Mouse (Mus musculus): ENCODE measurements at regions not wholly inside any gene's neighbourhood (a gene's known extent, or its start where the extent isn't known, plus 50 kb on each side); places are given as distances from the start of the nearest gene placed in this dataset.

- Histone ChIP-seq H3K4me1 (ENCODE audit: control insufficient read depth, insufficient read depth, low read length) (no peaks in the 10 kb centered on the region), H3K4me3 (replicated peaks; ENCODE audit: extremely low read depth, low read depth, low read length) (no peak overlapping the region)
- WGBS, result 72% methylated on average over 5 of the region's 5 CpGs
- DNase-seq, result no peak
- TF ChIP-seq POLR2A (IDR thresholded peaks at IDR 0.05; ENCODE audit: borderline replicate concordance, extremely low read depth, low read depth, low read length) (no peak), CTCF (IDR thresholded peaks at IDR 0.05; ENCODE audit: insufficient read depth, low read length) (no peak)
Observed at GRCm38 (mm10) chr2:161470844-161471243, 362.0 kb upstream of the Chd6 start.

GRCm38 (mm10) chr2:161470025-161470424, 361.1 kb upstream of the Chd6 start:
- no peak for DNase-seq
- TF ChIP-seq CTCF (IDR thresholded peaks at IDR 0.05; ENCODE audit: insufficient read depth, low read length), result no peak
- TF ChIP-seq POLR2A (IDR thresholded peaks at IDR 0.05; ENCODE audit: borderline replicate concordance, extremely low read depth, low read depth, low read length), result no peak
- Histone ChIP-seq H3K4me1 (ENCODE audit: control insufficient read depth, insufficient read depth, low read length) (no peaks in the 10 kb centered on the region), H3K4me3 (replicated peaks; ENCODE audit: extremely low read depth, low read depth, low read length) (no peak overlapping the region)
- WGBS, result 29% methylated on average over 2 of the region's 2 CpGs

- no peaks in the 10 kb centered on the region for H3K4me1 ChIP-seq (ENCODE audit: control insufficient read depth, insufficient read depth, low read length)
- WGBS, result 79% methylated on average over 1 of the region's 1 CpGs
- no peak for TF ChIP-seq CTCF (IDR thresholded peaks at IDR 0.05; ENCODE audit: insufficient read depth, low read length)
- TF ChIP-seq POLR2A (IDR thresholded peaks at IDR 0.05; ENCODE audit: borderline replicate concordance, extremely low read depth, low read depth, low read length), result no peak
- no peak overlapping the region for H3K4me3 ChIP-seq (replicated peaks; ENCODE audit: extremely low read depth, low read depth, low read length)
- DNase-seq, result no peak
Observed at GRCm38 (mm10) chr2:161467035-161467434, 358.2 kb upstream of the Chd6 start.

GRCm38 (mm10) chr2:161460600-161460999, 351.7 kb upstream of the Chd6 start:
- 86% methylated on average over 4 of the region's 4 CpGs for WGBS
- no peak for DNase-seq

GRCm38 (mm10) chr2:161454466-161454865, 345.6 kb upstream of the Chd6 start:
- H3K4me1 ChIP-seq (ENCODE audit: control insufficient read depth, insufficient read depth, low read length), result no peaks in the 10 kb centered on the region
- 68% methylated on average over 6 of the region's 6 CpGs for WGBS
- DNase-seq, result no peak
- H3K4me3 ChIP-seq (replicated peaks; ENCODE audit: extremely low read depth, low read depth, low read length), result no peak overlapping the region
- no peak for TF ChIP-seq POLR2A (IDR thresholded peaks at IDR 0.05; ENCODE audit: borderline replicate concordance, extremely low read depth, low read depth, low read length)
- no peak for TF ChIP-seq CTCF (IDR thresholded peaks at IDR 0.05; ENCODE audit: insufficient read depth, low read length)

More at GRCm38 (mm10) chr2:161460600-161460999, 351.7 kb upstream of the Chd6 start:
- no peak overlapping the region for H3K4me3 ChIP-seq (replicated peaks; ENCODE audit: extremely low read depth, low read depth, low read length)
- no peaks in the 10 kb centered on the region for H3K4me1 ChIP-seq (ENCODE audit: control insufficient read depth, insufficient read depth, low read length)
- TF ChIP-seq CTCF (IDR thresholded peaks at IDR 0.05; ENCODE audit: insufficient read depth, low read length) (no peak), POLR2A (IDR thresholded peaks at IDR 0.05; ENCODE audit: borderline replicate concordance, extremely low read depth, low read depth, low read length) (no peak)

- WGBS, result 61% methylated on average over 9 of the region's 9 CpGs
- Histone ChIP-seq H3K4me1 (ENCODE audit: control insufficient read depth, insufficient read depth, low read length) (no peaks in the 10 kb centered on the region), H3K4me3 (replicated peaks; ENCODE audit: extremely low read depth, low read depth, low read length) (no peak overlapping the region)
- no peak for TF ChIP-seq CTCF (IDR thresholded peaks at IDR 0.05; ENCODE audit: insufficient read depth, low read length)
- no peak for DNase-seq
Observed at GRCm38 (mm10) chr2:161433816-161434215, 324.9 kb upstream of the Chd6 start.

- TF ChIP-seq POLR2A (IDR thresholded peaks at IDR 0.05; ENCODE audit: borderline replicate concordance, extremely low read depth, low read depth, low read length) (no peak), CTCF (IDR thresholded peaks at IDR 0.05; ENCODE audit: insufficient read depth, low read length) (no peak)
- WGBS, result 45% methylated on average over 3 of the region's 3 CpGs
- no peaks in the 10 kb centered on the region for H3K4me1 ChIP-seq (ENCODE audit: control insufficient read depth, insufficient read depth, low read length)
- no peak for DNase-seq
- no peak overlapping the region for H3K4me3 ChIP-seq (replicated peaks; ENCODE audit: extremely low read depth, low read depth, low read length)
Observed at GRCm38 (mm10) chr2:161429294-161429693, 320.4 kb upstream of the Chd6 start.

- WGBS, result 35% methylated on average over 3 of the region's 3 CpGs
- Histone ChIP-seq H3K4me1 (ENCODE audit: control insufficient read depth, insufficient read depth, low read length) (no peaks in the 10 kb centered on the region), H3K4me3 (replicated peaks; ENCODE audit: extremely low read depth, low read depth, low read length) (no peak overlapping the region)
- no peak for TF ChIP-seq CTCF (IDR thresholded peaks at IDR 0.05; ENCODE audit: insufficient read depth, low read length)
- TF ChIP-seq POLR2A (IDR thresholded peaks at IDR 0.05; ENCODE audit: borderline replicate concordance, extremely low read depth, low read depth, low read length), result no peak
- DNase-seq, result no peak
Observed at GRCm38 (mm10) chr2:161425587-161425986, 316.7 kb upstream of the Chd6 start.

- WGBS, result 76% methylated on average over 7 of the region's 7 CpGs
- no peak for DNase-seq
- no peak for TF ChIP-seq POLR2A (IDR thresholded peaks at IDR 0.05; ENCODE audit: borderline replicate concordance, extremely low read depth, low read depth, low read length)
- Histone ChIP-seq H3K4me3 (replicated peaks; ENCODE audit: extremely low read depth, low read depth, low read length) (no peak overlapping the region), H3K4me1 (ENCODE audit: control insufficient read depth, insufficient read depth, low read length) (no peaks in the 10 kb centered on the region)
Observed at GRCm38 (mm10) chr2:161418062-161418461, 309.2 kb upstream of the Chd6 start.

- H3K4me3 ChIP-seq (replicated peaks; ENCODE audit: extremely low read depth, low read depth, low read length), result no peak overlapping the region
- TF ChIP-seq CTCF (IDR thresholded peaks at IDR 0.05; ENCODE audit: insufficient read depth, low read length) (no peak), POLR2A (IDR thresholded peaks at IDR 0.05; ENCODE audit: borderline replicate concordance, extremely low read depth, low read depth, low read length) (no peak)
- H3K4me1 ChIP-seq (ENCODE audit: control insufficient read depth, insufficient read depth, low read length), result no peaks in the 10 kb centered on the region
- DNase-seq, result no peak
- WGBS, result 79% methylated on average over 13 of the region's 13 CpGs
Observed at GRCm38 (mm10) chr2:161416218-161416927, 307.5 kb upstream of the Chd6 start.

Data from lung, adult 2 months (tissue).